Mouse (Mus musculus) midbrain, embryonic 16.5 days (tissue): ENCODE data around the gene Zfp787. TPM values are rescaled to one million over a fixed set of nuclear protein-coding genes. Genes with fewer than 3 reads are reported as not detected.

Source experiments
- ATAC-seq: fragments of 200-750 bp; cut with Nextera tagmentation; 2 replicates; pipeline ENCODE4 v1.8.0; 2017; ENCODE audit warnings: moderate TSS enrichment
- H3K27ac ChIP-seq: fragments of 300-500 bp; sonication (generic); 2 replicates; pipeline ENCODE4 v1.5.1; 2014; ENCODE audit warnings: mild to moderate bottlenecking, low read length, mixed read lengths
- H3K27me3 ChIP-seq: fragments of 300-500 bp; sonication (generic); 2 replicates; pipeline ENCODE4 v1.6.1; 2014; ENCODE audit warnings: low read depth, low read length, mixed read lengths; ENCODE audit not compliant: control insufficient read depth, insufficient read depth
- H3K36me3 ChIP-seq: fragments of 300-500 bp; sonication (generic); 2 replicates; pipeline ENCODE4 v1.6.1; 2014; ENCODE audit warnings: mild to moderate bottlenecking, low read length, moderate library complexity, mixed read lengths; ENCODE audit not compliant: control insufficient read depth, insufficient read depth
- H3K4me1 ChIP-seq: fragments of 300-500 bp; sonication (generic); 2 replicates; pipeline ENCODE4 v1.6.1; 2014; ENCODE audit warnings: mild to moderate bottlenecking, low read length, mixed read lengths; ENCODE audit not compliant: control insufficient read depth, insufficient read depth
- H3K4me2 ChIP-seq: fragments of 300-500 bp; sonication (generic); 2 replicates; pipeline ENCODE4 v1.6.1; 2014; ENCODE audit warnings: mild to moderate bottlenecking, low read length, mixed read lengths
- H3K4me3 ChIP-seq: fragments of 300-500 bp; sonication (generic); 2 replicates; pipeline ENCODE4 v1.5.1; 2014; ENCODE audit warnings: low read depth, mild to moderate bottlenecking, low read length, moderate library complexity, mixed read lengths
- H3K9ac ChIP-seq: fragments of 300-500 bp; sonication (generic); 2 replicates; pipeline ENCODE4 v1.6.1; 2014; ENCODE audit warnings: low read depth, low read length, mixed read lengths
- H3K9me3 ChIP-seq: fragments of 300-500 bp; sonication (generic); replicated peaks from 2 replicates; pipeline ENCODE4 v1.6.1; 2014; ENCODE audit warnings: mild to moderate bottlenecking, low read length, mixed read lengths; ENCODE audit not compliant: control insufficient read depth, poor library complexity, severe bottlenecking
- WGBS: fragments of 180-500 bp; shearing (Covaris S2); extraction: QIAGEN DNeasy Blood & Tissue Kit; methylation state at CpG from one replicate; pipeline ENCODE4 v1.1.7; 2014; 5-methylcytosine and 5-hydroxymethylcytosine counted together
- polyA plus RNA-seq: library from polyadenylated mRNA; unstranded; fragments of >200 nt; fragmentation: Nextera tagmentation; extraction: Ambion mirVana; gene quantifications from 2 replicates; pipeline ENCODE4 v1.2.1, GENCODE M21; 2015

Zfp787 gene
- polyA plus RNA-seq, 1 experiment from 2014 or later: 23.1 TPM

- 77% methylated on average over 9 of the region's 9 CpGs for WGBS
- no peak overlapping the region; the same call in 1 of the 2 replicates for H3K27ac ChIP-seq
- no peak for ATAC-seq
Observed at GRCm38 (mm10) chr7:6156901-6157472, 1.2 kb upstream of the Zfp787 start.

GRCm38 (mm10) chr7:6155031-6155872, 545 bp downstream of the Zfp787 start:
- H3K27me3 ChIP-seq: no peaks in the 10 kb centered on the region
- peak; percentile 80 for ATAC-seq
- H3K9ac ChIP-seq: peak overlapping the region; percentile 93
- H3K4me3 ChIP-seq: peak overlapping the region; percentile 84
- peak overlapping the region; percentile 96 for H3K27ac ChIP-seq
- WGBS: 0% methylated on average over 79 of the region's 85 CpGs
- H3K4me2 ChIP-seq: peak overlapping the region; percentile 98
- H3K36me3 ChIP-seq: no peaks in the 10 kb centered on the region
- H3K9me3 ChIP-seq: no peaks in the 10 kb centered on the region
- peaks cover 20% of the 10 kb centered on the region for H3K4me1 ChIP-seq

More at GRCm38 (mm10) chr7:6156901-6157472, 1.2 kb upstream of the Zfp787 start:
- Histone ChIP-seq H3K4me3 (peak overlapping the region; percentile 84), H3K4me2 (peak overlapping the region; percentile 57), H3K36me3 (no peaks in the 10 kb centered on the region), H3K27me3 (no peaks in the 10 kb centered on the region), H3K9me3 (no peaks in the 10 kb centered on the region), H3K4me1 (peaks cover 20% of the 10 kb centered on the region), H3K9ac (peak overlapping the region; percentile 57)

GRCm38 (mm10) chr7:6154164-6154563, 1.6 kb downstream of the Zfp787 start:
- WGBS: 85% methylated on average over 5 of the region's 5 CpGs
- H3K4me3 ChIP-seq: peak overlapping the region; percentile 84; the same call in 1 of the 2 replicates
- peak overlapping the region; percentile 98 for H3K4me2 ChIP-seq
- peak overlapping the region; percentile 93 for H3K9ac ChIP-seq
- H3K36me3 ChIP-seq: no peaks in the 10 kb centered on the region
- ATAC-seq: no peak
- no peaks in the 10 kb centered on the region for H3K27me3 ChIP-seq
- no peaks in the 10 kb centered on the region for H3K9me3 ChIP-seq
- no peak overlapping the region for H3K27ac ChIP-seq
- peaks cover 20% of the 10 kb centered on the region for H3K4me1 ChIP-seq

GRCm38 (mm10) chr7:6153131-6153530, 2.7 kb downstream of the Zfp787 start:
- Histone ChIP-seq H3K27ac (no peak overlapping the region), H3K4me1 (peaks cover 20% of the 10 kb centered on the region), H3K4me3 (no peak overlapping the region), H3K36me3 (no peaks in the 10 kb centered on the region), H3K9ac (no peak overlapping the region), H3K4me2 (no peak overlapping the region), H3K27me3 (no peaks in the 10 kb centered on the region), H3K9me3 (no peaks in the 10 kb centered on the region)
- 96% methylated on average over 3 of the region's 3 CpGs for WGBS
- no peak for ATAC-seq

- Histone ChIP-seq H3K27ac (no peak overlapping the region), H3K4me3 (no peak overlapping the region), H3K4me2 (no peak overlapping the region), H3K4me1 (peaks cover 20% of the 10 kb centered on the region), H3K9me3 (no peaks in the 10 kb centered on the region), H3K9ac (no peak overlapping the region), H3K36me3 (no peaks in the 10 kb centered on the region), H3K27me3 (no peaks in the 10 kb centered on the region)
- 72% methylated on average over 3 of the region's 3 CpGs for WGBS
- no peak for ATAC-seq
Observed at GRCm38 (mm10) chr7:6152036-6152435, 3.8 kb downstream of the Zfp787 start.

GRCm38 (mm10) chr7:6151266-6151665, 4.5 kb downstream of the Zfp787 start:
- no peaks in the 10 kb centered on the region for H3K9me3 ChIP-seq
- H3K4me3 ChIP-seq: no peak overlapping the region
- peaks cover 14% of the 10 kb centered on the region for H3K4me1 ChIP-seq
- no peak overlapping the region for H3K27ac ChIP-seq
- no peak overlapping the region for H3K9ac ChIP-seq
- no peaks in the 10 kb centered on the region for H3K27me3 ChIP-seq
- WGBS: 95% methylated on average over 1 of the region's 1 CpGs
- ATAC-seq: no peak
- H3K36me3 ChIP-seq: no peaks in the 10 kb centered on the region
- H3K4me2 ChIP-seq: no peak overlapping the region

GRCm38 (mm10) chr7:6147688-6148087, 8.1 kb downstream of the Zfp787 start:
- no peaks in the 10 kb centered on the region for H3K9me3 ChIP-seq
- H3K4me3 ChIP-seq: no peak overlapping the region
- H3K36me3 ChIP-seq: no peaks in the 10 kb centered on the region
- WGBS: 83% methylated on average over 5 of the region's 5 CpGs
- peaks cover 7% of the 10 kb centered on the region; the same call in 1 of the 2 replicates for H3K4me1 ChIP-seq
- ATAC-seq: no peak
- no peaks in the 10 kb centered on the region for H3K27me3 ChIP-seq
- H3K4me2 ChIP-seq: no peak overlapping the region
- H3K9ac ChIP-seq: no peak overlapping the region
- no peak overlapping the region for H3K27ac ChIP-seq

GRCm38 (mm10) chr7:6146982-6147325, 8.8 kb downstream of the Zfp787 start:
- 72% methylated on average over 2 of the region's 2 CpGs for WGBS
- H3K4me1 ChIP-seq: peaks cover 7% of the 10 kb centered on the region; the same call in 1 of the 2 replicates
- H3K4me3 ChIP-seq: no peak overlapping the region
- H3K4me2 ChIP-seq: no peak overlapping the region
- no peak for ATAC-seq
- H3K27me3 ChIP-seq: no peaks in the 10 kb centered on the region
- H3K9me3 ChIP-seq: no peaks in the 10 kb centered on the region
- H3K9ac ChIP-seq: no peak overlapping the region
- no peaks in the 10 kb centered on the region for H3K36me3 ChIP-seq
- H3K27ac ChIP-seq: no peak overlapping the region
